Mouse (Mus musculus): ENCODE data around the gene Cdk14.

The Cdk14 gene

DNA sequence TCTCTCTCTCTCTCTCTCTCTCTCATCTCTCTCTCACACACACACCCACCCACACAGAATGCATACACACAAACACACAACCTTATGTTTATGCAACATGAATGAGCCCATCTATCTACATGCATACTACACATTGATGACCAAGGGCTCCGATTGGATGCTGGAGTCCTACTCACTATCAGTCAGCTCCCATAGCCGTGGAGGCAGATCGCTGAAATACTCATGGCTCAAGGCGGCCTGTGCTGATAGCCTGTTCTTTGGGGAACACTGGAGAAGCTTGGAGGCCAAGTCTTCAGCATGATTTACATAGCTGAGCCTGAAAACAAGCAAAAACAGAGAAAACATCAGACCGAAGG lies 526.3 kb downstream of the Cdk14 start:
- DNase-seq (ENCODE audit: low read depth) = no peak

DNA sequence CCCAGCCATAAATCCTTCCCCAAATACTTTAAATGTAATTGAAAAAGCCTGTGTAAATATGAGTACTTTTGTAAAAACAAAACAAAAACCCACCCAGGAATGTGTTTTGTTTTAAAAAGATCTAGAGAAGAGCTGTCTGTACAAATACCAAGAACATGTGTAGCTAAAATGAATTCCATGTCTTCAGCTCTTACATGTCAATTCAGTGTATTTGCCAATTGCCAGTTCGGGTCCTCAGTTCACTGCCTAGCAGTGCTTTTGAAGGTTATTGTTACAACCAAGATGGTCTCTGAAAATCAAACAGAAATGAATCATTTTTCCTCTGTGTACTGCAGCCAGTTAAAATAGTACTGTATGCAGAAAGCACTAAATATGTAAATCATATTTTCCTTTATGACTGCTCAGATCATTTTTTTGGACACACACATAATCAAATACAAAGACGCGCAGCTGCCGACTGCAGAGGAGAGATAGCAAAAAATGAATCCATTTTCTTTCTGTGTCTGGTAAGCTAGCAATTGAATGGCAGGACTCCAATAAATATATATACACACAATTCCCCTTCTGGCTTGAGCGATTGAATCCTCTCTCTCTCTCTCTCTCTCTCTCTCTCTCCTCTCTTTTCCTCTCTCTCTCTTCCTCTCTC lies 526.8 kb downstream of the Cdk14 start:
- no peak for DNase-seq (ENCODE audit: low read depth)

DNA sequence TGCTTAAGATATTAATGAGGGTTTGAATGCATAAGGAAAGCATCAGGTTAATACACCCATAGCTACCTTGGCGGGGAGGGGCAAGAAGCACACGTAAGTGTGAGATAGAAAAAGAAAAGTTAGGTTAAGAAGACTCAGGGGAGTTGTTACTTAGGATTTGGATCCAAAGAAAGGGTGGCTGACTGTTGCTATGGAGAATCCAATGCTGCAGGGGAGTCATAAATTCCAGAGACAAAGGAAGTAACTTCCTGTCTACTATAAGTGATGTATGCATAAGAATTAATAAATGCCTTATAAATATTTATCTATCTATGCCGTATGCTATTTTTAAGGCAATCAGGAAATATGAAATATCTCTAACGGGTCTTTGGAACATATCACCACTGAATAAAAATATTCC lies 527.4 kb downstream of the Cdk14 start:
- DNase-seq (ENCODE audit: low read depth) = no peak

DNA sequence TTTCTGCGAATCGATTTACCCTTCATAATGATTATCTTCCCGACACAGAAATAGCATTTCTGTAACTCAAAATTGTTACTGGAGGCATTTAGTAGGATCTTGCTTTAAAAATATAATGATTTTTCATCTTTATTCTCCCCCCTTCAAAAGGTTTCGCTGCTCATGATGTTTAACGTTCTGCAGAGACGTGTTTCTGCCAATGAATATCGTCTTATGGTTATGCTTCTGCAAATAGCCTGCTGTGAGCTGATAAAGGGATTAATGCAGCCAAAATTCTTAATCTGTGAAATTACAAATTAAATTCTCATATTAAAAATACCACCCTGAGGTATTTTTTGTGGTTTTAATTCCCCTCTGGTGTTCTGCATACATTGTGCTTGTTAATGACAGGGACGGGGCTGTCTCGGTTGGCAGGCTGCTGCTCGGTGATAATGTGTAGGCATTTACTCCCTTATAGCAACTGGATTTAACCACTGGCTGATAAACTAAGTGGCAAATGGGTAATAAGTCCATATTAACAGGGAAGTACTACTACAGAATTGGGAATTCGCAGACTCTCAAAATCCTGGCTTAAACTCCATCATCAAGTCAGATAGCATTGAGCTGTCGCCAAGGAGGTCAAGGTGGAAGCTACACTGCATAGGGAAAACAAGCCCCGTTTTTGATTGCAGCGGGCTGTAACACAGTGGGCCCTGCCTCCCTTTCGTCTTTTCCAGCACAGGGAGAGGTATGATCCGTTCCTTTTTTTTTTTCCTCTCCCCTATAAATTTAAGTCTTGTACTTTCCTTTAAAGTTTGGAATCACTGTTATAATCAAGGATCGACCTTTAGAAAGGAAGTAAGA lies 528.0 kb downstream of the Cdk14 start:
- DNase-seq (ENCODE audit: low read depth) = no peak

DNA sequence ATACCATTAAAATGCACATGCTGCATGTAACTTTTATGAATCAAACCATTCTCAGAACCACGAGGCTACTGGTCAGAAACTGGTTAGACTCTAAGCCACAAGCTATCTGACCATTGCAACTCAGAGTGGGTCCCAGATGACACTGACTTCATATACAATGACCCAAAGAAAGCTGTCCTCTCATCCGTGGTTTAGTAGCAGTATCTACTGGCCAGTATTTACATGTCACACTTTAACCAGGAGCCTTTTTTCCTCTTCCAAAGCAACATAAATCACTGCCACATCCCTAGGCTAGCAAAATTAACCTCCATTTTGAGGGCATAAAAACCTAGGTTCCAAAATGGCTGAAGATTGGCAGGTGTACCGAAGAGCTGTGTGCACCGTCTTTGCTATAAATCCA lies 533.0 kb downstream of the Cdk14 start:
- no peak for DNase-seq (ENCODE audit: low read depth)

DNA sequence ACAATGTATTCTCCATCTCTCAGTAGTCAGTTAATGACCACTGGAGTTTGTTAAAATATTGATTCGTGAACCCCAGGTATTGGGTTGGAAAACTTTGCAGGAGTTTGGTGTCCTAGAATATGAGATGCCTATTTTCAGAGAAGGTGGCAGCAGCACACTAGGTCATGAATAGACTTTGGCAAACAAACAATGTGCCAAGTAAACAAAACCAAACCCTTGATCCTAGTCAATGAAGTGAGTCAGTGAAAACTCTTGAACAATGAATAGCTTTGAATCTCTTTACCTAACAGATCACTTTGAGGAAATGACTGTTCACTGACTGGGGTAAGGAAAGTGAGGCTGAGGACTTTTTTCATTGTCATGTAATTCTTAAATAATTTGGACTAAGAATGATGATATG lies 537.3 kb downstream of the Cdk14 start:
- no peak for DNase-seq (ENCODE audit: low read depth)

DNA sequence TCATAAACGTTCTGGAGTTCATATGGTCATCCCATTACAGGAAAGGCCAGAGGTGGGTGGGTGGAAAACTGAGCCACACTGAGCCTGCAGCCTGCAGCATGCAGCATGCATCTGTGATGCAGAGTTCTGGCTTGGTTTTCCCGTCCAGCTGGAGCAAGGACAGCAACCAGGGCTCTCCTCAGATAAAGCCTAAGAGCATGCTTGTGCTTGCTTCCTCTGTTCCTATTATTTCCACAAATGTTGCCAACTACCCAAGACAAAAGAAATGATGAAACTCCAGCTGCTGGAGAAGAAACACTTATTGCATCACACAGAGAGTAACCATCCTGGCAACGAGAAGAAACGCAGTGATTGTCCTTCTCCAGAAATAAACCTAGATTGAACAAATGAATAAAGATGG lies 539.8 kb downstream of the Cdk14 start:
- no peak for DNase-seq (ENCODE audit: low read depth)

DNA sequence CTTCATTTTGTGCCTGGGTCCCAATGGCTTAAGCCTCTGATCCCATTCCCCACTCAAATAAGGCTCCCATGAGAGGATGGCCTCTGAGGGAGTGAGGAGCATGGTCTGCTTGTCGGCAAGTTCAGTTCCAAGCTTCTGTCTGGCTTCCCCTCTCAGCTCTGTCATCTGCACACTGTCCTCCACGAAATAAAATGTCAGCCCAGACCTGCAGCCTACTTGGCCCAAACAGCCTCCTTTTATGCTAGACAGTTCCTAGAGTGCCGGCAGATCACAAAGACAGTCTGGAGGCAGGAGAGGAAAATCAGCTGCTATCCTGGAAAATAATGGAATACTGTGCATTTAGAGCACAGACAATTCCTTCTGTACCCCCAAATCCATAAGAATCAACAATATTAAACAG lies 541.2 kb downstream of the Cdk14 start:
- no peak for DNase-seq (ENCODE audit: low read depth)

DNA sequence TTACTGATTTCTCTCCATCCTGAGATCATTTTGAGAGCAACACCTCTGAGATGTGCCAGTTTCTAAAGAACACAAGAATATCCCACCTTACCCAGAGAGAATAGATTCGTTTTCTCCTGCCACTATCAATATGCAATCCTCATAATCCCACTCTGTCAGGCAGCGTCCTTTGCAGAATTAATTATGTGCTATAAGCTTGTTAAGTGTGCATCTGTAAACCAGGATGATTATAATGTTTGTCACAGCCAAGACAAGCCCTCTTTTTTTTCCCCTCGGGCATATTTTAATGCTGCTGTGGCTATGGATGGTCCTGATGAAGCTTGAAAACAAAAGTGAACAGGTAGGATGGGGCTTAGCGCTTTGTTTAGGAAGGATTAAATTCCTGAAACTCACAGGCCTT lies 542.5 kb downstream of the Cdk14 start:
- no peak for DNase-seq (ENCODE audit: low read depth)

DNA sequence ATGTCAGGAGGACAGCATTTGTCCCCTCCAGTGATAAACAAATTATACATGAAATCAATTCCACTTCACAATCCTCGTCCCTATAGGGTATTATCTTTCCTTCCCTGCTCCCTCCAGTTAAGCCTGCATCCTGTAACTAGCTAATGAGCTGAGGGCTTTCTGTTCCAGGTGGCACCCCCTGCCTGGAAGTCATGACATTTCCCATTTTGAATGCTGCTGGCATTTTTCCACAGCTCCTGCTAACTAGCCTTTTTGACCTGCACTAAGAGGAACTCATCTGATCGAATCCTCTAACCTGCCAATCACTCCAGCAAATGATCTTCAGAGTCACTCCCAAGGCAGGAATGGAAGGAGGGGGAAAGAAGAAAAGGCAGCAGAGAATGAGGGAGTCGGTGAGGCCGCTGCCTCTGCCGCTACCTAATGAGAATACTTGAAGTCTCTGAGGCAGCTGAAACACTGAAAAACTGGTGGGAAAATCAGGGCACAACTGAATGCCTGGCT lies 542.9 kb downstream of the Cdk14 start:
- no peak for DNase-seq (ENCODE audit: low read depth)

DNA sequence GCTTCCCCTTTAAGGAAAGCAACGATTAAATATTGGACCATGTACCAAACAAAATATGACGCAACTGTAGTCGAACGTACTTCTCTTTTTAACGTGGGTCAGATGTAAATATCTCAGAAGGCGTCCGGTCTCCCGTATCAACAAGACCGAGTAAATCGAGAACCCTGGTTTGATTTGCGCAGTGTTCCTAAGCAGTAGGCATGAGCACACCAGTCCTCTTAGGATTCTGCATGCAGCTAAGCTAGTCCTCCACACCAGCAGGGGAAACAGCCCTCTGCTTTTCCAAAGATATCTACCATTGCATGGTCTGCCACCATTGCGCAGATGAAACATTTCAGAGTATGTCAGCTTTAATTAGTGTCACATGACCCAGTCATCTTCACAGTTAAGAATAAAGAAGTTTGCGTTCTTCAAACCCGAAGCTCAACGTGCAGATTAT lies 543.4 kb downstream of the Cdk14 start:
- no peak for DNase-seq (ENCODE audit: low read depth)

DNA sequence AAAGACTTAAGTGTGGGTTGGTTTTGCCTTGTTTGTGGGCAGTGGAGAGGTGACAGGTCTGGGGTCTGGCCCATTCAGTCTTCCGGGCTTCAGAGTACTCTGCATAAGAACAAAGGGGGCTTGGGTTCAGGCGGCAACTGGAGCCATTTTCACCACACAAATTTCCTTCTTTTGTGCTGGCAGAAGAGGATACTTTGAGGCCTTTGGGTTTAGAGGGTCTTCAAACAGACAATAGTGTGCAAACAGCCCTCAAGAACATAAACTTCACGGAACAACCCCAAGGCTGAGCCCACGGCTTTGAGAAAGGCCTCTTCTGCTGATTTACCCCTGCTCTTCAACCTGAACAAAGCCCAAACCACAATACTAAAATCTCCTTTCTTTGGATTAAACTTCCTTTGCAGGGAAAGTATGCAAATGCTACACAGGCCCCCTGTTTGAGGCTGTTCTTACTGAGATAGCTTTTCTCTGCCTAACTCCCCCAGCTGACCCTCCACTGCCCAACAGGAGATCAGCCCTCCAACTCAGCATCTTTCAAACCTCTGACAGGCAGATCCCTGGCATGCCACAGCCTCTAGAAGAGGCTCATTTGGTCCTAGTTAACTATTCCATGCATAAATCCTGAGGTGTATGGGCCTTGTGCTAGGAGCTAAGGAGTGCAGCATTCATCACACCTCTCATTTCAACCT lies 549.9 kb downstream of the Cdk14 start:
- no peak for DNase-seq (ENCODE audit: low read depth)

DNA sequence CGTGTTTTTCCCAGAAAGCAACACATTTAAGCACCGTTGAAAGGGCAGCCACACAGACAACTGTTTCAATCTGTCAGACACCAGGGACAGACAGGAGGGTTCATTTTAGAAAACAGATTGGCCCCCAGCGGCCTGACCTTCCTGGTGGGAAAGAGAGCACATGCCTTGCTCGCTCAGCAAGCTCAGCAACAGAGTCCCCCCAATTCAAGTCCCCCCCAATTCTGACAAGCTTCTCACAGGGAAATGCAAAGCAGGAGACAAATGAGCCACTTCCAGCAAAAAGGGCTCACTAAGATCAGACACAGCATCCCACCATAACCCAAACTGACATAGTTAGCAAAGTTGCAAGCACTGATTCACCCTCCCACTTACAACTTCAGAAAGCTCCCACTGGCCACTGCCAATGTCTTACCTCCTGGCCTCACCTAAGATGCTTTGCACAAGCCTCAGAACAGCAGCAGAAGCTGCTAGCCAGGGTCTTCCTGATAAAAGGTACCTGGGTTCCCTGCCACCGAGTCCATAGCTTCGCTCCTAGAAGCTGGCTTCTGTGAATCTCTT lies 551.5 kb downstream of the Cdk14 start:
- DNase-seq (ENCODE audit: low read depth) = no peak

DNA sequence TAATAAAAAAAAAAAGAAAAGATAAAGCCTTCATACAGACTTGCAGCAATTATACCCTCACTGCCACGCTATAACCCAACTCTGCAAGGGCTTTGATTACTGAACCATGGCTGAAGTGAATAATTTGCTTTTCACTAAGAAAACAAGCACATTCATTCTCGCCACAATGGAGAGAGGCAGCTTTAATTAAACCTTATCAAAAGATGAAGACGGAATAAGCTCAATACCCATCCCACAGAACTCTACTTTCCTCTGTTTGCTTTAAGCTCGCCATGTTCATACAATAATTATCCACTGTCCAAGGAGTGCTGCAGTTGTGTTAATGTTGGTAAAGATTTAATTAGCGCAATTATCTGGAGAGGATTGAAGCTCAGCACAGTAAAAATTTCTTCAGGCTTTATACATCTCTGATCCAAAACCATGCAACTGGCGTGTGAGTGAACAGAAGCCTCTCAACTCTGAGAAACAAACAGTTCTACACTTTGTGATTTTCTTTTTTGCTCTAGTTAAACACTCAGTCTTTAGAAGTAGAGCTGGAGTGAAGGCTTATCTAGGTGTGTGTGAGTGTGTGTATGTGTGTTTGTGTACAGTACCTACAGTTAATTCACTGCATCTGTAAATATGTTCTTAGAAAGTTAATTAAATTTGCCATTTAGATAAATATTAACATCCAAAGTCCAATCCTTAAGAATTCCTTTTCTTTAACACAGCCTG lies 552.1 kb downstream of the Cdk14 start:
- no peak for DNase-seq (ENCODE audit: low read depth)

DNA sequence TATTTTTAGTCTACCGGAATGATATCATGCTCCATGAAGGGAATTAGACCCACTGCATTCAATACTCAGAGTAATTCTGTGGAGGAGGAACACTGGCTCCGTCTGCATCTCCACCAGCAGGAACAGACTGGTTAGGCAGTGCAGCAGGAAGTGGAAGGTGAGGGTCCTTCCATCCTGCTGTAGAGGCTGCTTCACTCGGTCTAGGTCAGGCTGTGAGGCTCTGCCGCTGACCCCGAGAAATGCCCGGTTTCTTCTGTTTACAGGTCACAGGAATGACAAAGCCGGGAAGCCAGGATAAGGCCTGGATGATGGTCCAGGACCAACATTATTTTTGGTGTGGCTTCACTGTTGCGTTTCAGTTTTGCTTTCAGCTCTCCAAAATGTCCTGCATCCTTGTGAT lies 553.2 kb downstream of the Cdk14 start:
- no peak for DNase-seq (ENCODE audit: low read depth)

DNA sequence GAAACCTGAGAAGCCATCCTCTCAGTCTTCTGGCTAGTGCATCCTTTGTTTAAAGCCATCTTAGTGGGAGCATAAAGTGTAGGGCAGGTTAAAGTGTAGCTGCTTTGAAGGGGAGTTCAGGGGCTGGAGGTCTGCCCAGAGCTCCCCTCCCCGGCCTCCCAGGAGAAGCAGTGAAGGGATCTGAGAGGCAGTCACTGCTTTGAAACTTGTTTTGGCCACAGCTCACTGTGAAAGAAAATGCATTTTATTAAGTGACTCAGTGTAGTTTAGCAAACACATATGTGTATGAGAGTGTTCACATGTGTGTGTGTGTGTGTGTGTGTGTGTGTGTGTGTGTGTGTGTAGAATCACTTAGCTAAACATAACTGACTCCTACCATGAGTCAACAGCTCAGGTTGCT lies 554.0 kb downstream of the Cdk14 start:
- DNase-seq (ENCODE audit: low read depth) = no peak

DNA sequence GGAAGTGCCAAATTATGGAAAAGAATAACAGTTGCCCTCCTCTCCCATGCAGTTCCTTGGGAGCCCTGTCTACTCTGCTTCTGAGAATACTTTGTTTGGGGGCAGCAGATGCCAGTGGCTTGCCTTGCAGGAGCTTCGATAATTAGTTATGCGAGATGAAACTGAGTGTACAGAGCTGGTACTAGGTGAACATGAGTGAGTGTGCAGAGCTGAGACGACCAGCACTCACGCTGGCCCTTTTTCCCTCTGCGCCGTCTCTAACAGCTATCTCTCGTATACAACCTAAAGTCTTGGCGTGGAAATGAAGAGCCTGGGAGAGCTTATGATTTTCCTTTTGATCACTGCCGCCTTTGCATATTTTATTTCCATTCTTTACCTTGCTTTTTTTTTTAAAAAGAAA lies 558.5 kb downstream of the Cdk14 start:
- no peak for DNase-seq (ENCODE audit: low read depth)

DNA sequence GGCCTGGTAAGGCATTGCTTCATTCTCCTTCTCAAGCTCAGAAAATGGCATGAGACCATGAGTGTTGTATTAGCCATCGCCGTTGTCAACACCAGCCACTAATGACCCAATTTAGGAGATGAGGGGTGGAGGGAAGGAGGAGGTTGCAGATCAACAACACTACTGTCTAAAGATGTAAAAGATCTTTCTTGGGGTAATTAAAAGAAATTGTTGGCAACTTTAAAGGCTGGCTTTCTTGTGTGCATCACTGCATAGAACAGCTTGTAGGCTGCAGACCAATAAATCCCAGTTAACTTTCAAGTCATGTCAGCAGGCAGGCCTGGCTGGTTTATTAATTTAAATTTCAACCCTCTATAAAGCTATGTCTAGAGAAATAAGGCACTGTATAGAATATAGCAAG lies 559.0 kb downstream of the Cdk14 start:
- DNase-seq (ENCODE audit: low read depth) = no peak

DNA sequence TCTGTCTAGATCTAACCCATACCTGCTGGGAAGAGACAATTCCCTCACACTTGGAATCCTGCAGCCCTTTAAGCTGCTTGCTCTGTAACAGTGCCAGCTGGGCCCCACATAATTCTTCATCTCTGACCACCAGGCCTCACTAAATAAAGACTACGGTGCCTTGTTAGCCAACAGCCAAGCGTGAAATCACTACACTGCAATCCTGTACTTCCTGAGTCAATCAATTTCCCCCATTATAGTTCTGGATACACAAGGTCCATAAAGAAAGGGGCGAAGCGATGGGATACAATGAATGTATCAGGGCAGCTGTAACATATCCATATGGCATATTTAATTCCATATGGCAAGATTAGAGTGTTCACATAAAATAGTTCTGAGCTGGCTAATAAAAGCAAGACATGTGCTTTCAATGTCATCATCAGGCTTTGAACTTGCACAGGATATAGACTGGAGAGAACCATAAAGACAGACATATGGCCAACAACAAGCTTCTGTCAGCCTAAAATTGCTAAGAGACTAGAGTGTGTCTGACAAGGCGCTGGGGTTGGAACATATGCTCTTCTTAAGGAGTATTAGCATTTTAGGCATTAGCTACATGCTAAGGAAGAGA lies 562.0 kb downstream of the Cdk14 start:
- DNase-seq (ENCODE audit: low read depth) = no peak

DNA sequence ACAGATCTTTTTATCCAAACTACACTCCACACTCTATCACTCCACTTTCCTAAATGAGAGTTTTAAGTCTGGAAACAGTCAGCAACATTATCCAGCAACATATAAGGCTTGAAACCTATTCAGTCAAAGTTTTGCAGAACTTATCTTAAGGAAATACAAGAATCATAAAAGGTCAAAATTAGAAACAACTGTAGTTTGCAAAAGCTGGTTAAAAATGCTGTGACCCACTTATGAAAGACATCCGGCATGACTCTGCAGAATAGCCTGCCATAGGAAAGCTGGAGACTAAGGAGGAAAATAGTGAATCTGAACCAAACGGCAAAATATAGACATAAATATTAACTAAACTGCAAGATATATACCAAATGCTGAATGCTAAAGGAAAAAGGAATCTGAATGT lies 566.6 kb downstream of the Cdk14 start:
- no peak for DNase-seq (ENCODE audit: low read depth)

DNA sequence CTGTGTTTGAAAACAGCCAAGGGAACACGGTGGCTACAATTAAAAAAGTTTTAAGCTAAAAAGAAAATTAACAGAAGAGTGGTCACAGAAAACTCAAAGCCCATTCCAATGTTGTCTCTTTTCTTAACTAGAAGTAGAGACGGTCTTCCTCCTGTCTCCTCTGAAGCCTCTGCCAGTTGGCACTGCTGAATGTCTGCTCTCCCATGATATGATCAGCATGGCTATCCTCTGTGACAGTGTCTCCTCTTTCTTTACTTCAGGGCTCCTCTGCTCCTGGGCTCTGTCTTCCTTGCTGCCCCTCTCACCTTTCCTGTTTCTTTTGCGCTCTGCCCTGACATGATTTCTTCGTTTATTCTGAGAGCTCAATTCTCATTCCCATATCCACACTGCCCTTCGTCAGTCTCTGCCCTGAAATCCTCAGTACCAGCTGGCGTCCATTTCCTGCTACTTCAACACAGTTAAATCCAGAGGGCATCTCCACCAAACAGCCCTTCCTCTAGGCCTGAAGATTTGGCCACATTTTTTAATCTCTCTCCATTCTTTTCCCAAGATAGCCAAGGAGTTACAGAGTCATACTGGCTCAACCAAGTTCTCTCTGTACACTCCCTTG lies 567.3 kb downstream of the Cdk14 start:
- DNase-seq (ENCODE audit: low read depth) = no peak

Measured in 416B (cell line).